Mouse (Mus musculus): ENCODE measurements around the gene Fstl3.
A peak's percentile ranks its signal among the peaks of the same experiment; 100 is the strongest.

The Fstl3 gene

DNA sequence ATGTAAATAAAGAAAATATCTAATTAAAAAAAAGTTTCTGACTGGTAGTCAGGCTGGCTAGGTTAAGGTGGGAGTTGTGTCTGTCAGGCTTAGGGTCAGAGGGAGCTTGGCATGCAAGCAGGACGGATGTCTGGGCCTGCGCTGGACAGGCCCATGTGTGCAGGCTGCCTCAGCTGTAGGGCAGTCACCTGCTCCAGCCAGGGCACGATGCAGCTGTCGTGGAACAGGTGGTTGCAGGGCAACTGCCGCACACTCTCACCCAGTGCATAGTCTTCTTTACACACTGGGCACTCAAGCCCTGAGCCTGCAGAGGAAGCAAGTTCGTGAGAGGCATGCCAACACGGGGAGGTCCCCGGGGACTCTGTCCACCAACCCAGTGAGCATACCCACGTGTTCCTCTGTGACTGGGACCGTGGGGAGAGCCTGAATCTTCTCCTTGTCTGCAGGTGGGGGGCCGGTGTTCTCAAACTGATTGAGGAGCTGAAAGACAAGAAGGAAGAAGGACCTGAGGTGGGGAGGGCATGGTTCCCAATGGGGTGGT is 16.4 kb upstream of the Fstl3 start:
- DNase-seq (ENCODE audit: low read depth, low spot score): no peak

DNA sequence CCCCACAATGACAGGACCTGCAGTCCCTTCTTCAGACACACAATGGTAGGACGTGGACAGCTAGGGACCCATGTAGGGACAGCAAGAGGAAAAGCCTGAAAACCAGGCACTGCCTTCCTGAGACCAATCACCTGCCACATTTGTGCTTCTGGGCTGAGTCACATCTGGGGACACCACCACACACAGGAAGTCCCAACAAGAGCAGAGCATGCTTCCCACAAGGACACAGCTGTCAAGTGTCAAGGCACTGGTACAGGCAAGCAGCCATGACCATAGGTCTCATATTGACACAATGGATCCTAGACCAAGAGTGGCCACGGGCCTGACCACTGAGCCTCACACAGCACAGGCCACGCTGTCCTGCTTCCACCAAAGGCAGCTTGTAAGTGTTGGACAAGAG is 14.2 kb upstream of the Fstl3 start:
- no peak for DNase-seq (ENCODE audit: low read depth, low spot score)

DNA sequence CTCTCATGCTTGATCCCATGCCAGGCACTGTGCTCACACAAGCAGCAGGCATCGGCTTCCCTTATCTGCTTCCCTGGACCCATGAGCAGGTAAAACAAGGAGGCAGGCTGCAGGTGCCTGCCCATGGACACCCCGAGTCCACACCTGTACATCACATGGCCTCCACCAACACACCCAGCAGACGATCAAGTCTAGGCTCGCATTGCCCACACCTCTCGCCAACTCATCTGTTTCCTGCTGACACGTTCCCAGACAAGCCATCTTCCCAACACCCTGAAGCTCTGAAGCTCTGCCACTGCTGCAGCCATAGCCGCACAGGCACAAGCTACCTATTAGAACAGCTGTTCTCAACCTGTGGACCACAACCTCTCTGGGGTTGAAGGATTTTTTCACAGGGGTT is 12.8 kb upstream of the Fstl3 start:
- no peak for DNase-seq (ENCODE audit: low read depth, low spot score)

DNA sequence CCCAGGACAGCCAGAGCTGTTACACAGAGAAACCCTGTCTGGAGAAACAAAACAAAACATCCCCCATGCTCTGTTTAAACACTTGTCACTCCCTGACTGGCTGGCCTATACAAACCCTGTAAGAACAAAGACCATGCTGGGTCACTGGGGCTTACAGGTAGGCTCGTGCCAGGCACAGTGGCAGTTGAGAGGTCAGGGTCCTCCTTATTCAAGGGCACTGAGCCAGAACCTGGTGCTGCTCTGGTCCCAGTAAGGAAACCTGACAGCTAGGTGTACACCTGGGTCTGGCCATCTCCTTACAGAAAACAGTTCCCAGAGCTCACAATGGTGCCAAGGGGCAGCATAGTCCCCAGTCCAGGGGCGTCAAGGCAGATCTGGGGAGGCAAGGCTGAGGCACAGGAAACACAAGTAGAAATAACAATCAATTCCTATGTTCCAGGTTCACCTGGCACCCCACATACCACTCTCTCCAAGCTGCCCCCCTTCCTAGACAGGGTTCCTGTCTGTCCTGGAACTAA is 11.8 kb upstream of the Fstl3 start:
- DNase-seq (ENCODE audit: low read depth, low spot score): no peak

DNA sequence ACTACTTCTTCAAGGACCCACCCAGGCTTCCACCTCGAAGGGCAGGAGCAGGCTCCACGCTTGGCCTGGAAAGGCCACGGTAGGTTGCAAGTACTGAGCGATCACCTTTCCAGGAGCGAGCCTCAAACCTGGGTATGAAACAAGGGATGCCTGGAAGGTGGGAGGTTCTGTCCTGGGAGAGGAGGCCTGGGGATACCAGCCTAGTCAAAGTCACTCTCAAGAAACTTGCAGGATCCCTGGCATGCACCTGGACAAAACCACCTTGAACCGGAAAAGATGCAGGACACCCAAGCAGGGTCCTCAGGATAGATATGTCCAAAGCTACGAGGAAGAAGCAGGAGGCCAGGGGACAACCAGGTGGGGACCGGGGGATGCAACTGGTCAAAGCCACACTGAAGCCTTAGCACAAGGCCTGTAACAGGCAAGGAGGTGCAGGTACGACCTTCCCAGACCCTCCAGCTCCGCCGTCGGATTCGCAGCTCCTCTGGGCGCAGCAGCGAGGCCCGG is 11.0 kb upstream of the Fstl3 start:
- no peak for DNase-seq (ENCODE audit: low read depth, low spot score)

DNA sequence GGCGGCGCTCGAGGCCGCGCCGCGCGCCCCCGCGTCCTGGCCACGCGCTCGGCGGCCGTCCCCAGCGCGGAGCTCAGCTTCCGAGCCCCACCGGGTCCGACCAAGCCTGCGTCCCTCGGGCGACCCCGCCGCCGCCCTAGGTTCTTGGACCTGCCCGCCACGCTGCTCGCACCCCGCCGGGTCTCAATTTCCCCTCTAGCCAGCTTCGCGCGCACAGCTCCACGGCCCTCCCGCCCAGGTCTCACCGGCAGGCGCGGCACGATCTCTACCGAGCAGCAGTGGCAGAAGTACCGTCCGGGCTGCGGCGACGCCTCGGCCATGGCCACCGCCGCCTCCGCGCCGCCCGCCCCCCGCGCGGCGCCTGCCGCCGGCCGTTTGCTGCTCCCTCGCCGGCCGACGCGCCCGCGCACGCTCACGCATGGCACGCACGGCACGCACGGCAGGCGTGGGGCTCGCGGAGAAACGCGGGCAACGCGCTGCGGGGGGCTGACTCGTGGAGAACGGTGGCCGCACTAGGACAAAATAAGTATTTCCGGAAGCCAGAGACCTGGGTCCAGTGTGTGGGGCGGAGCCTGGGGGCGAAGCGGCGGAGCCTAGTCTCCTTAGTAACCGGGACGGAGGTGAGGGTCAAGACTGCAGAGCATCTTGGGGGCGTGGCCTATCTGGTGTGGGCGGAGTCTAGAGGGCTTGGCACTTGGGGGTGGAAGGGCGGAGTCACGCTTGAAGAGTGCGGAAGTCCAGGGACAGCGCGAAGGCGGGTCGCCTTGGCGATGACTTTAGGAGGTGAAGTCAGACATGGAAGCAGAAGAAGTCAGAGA is 10.4 kb upstream of the Fstl3 start, which contains the start of gene Rnf126:
Gene Rnf126 (minus strand): TSS at position 445 of the 818 bp plus-strand sequence.
- DNase-seq (ENCODE audit: low read depth, low spot score): peak; percentile 99

DNA sequence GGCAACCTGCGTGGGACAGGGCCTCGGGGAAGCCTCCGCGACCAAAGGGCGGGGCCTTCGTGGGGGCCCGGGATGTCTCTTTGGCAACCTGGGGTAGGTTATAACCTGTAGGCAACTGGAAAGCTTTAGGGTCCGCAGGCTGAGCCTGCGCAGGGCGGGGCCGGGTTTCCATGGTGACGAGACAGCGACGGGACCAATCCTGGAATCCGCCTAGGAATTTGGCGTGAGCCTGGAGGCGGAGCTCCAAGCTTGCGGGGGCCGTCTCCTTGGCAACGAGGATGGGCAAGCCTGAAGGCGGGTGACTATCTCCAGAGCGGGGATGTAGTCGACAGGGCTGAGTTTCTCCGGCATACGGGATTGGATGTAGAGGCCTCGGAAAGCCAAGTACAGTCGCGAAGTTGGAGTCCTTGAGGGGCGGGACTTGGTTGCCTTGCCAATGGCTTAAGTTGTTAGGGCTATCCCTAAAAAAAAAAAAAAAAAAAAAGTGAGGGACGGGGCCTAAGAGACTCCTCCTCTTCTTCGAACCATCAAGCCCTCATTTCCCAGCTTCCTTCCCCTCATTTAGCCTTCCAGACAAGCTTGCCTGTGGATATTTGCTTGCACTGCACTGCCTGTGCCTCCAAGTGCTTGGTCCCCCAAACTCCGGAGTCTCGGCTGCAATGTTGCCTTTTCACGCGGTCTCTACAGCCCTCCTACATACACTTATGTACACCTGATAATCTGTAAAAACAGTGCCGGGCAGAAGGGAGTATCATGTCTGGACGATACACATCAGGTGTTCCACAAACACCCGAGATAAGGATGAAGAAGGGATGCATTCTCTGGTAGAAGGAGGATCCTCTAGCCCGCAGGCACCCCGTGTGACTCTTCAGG is 9.5 kb upstream of the Fstl3 start:
- DNase-seq (ENCODE audit: low read depth, low spot score): peak; percentile 70

DNA sequence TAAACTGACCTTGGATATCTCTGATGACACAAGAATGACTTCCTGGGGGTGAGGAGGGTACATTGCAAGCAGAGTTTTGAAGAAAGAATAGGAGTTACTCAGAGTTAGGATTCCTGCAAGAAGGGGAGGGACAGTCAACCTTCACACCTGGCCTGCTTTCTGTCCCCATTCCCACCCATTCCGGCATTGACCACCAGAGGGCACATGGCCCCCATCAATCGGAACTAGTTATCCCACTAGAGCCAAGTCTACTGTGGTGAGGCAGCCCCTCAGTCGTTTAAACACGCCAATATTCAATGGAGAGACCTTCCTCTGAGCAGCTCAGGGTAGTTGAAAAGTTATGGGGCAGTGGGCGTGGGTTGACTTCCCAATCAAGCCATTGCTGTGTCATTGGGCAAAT is 8.7 kb upstream of the Fstl3 start:
- no peak for DNase-seq (ENCODE audit: low read depth, low spot score)

DNA sequence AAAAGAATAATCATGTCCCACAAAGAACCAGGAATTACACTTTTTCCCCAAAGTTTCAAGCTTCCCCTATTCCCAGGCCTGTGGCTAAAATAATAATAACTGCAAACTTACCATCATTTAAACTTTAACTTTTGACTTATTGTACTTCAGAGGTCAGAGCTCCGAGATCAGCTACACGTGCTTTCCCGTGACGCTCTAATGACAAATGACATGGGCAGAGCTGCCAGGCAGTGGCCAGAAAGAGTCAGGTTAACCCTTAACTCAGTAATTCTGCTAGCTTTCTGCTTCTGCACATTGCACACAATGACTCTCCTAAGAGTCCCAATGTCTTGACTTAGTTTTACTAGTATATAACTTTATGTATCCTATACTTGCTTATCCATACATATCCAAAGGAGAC is 7.7 kb upstream of the Fstl3 start:
- DNase-seq (ENCODE audit: low read depth, low spot score): no peak

DNA sequence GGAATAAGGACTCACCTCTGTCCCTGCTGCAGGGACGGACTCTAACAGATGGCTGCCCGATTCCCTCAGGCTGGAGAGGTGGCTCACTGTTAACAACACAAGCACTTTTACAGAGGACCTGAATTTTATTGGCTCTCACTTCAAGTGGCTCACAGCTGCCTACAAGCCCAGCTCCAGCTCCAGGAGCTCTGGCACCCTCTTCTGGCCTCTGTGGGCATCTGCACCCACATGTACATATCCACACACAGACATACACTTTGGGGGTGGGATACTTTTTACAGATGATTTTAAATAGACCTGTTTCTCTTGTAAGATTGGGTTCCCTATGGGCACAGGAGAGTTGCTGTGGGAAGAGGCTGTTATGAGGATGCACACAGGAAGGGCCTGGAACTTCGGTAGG is 4.8 kb upstream of the Fstl3 start:
- DNase-seq (ENCODE audit: low read depth, low spot score): no peak

DNA sequence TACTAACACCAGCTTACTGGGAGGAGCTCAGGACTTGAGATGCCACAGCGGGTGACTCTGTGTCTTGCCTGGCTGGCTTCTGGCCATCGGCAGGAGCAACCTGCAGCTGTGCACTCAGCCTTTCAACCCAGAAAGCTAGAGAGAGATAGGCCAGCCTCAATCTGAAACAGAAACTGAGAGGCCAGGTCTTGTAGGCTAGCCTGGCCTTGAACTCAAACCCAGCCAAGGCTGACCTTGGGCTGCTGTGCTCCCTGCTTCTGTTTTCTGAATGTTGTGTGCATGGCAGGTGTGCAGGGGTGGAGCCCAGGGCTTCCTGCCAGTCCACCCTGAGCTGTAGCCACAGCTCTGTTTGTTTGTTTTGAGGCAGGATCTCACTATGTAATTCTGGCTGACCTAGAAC is 3.9 kb upstream of the Fstl3 start:
- no peak for DNase-seq (ENCODE audit: low read depth, low spot score)

DNA sequence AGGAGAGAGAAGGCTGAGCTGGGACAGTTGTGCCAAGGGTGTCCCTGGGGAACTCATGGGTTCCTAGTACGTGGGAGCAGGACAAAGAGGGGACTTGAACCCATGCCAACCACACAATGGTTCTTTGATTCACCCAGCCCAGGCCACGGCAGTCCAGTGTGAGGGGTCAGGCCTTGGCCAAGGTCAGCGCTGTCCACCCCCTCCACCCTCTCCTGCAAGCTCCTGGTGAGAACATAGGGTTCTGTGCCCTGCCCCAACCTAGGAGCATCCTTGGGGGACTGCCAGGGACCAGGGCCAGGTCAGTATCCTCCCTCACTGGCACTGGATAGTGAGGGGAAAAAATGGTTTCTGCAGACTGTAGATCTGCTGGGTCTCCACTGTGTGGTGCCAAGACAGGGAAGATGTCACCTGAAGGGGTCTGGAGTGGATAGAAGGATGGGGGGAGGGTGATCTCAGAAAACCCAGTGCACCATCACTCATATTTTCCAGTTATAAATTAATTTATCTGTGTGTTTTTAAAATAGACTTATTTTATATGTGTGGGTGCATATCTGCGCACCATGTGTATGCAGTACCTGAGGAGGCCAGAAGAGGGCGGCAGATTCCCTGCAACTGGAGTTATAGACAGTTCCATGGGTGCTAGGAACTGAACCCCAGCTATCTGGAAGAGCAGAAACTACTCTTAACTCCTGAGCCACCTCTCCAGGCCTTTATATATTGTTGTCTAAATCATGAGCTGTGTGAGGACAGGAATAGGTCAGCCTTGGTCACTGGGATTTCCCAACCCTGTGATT is 2.4 kb upstream of the Fstl3 start:
- DNase-seq (ENCODE audit: low read depth, low spot score): no peak

DNA sequence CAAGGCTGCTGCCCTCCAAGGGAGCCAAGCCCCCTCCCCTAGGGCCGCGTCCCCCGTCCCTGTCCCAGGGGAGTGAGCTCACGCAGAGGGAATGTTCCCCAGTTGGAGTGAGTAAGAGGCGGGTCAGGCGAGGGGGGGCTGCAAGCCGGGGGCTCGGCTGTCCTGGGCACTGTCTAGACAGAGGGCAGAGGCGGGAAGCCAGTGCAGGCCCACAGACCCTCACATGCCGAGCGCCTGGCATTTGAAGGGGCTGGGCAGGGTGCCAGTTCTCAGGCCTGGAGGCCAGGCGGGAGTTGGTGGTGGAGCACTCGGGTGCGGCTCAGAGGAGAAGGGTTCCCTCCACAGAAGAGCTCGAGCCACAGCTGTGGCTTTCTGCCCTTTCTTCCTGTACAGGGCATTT is 934 bp downstream of the Fstl3 start:
- no peak for DNase-seq (ENCODE audit: low read depth, low spot score)

DNA sequence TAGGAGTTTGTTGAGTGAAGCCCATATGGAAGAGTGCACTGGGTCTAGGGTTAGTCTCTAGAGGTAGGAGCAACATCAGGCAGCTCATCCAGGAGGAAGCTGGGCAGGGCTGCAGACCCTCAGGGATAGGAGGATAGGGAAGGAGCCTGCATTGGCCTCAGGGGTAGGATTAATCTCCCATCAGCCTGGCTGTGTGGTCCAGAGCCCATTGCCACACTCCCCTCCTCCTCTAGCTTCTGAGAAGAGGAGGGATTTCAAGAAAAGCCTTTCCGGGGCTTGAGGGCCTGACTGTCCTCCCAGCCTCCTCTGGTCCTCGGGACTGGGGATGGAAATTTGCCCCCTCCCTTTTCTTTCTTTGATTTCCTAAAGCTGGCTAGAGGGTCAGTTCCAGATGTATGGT is 2.1 kb downstream of the Fstl3 start:
- DNase-seq (ENCODE audit: low read depth, low spot score): no peak

DNA sequence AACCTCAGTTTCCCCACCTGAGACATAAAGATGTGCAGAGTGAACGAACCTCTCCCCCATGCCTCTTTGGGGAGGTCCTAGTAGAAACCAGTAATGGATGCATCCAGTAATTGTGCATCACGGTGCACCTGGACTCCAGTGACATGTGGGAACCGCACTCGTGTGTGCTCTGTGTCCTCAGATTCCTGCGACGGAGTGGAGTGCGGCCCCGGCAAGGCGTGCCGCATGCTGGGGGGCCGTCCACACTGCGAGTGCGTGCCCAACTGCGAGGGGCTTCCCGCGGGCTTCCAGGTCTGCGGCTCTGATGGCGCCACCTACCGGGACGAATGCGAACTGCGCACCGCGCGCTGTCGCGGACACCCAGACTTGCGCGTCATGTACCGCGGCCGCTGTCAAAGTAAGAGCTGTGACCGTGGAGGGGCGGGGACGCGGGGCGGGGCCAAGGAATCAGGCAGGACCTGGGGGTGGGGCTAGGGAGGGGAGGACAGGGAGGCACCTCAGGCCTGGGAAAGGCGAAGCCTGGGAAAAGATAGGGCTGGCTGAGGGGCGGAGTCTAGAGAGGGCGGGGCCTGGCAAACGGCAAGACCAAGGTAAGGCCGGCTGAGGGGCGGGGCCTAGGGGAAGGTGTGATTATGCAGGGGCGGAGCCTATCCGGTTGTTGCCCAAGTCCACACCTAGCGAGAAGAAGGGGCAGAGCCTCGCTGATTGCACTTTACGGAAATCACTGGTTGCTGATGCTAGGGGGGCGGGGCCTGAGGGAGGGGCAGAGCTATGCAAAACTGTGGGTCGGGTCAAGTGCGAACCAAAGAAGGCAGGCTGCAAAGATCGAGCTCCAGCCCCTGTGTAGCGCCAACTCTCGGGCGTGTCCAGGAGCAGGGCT is 3.0 kb downstream of the Fstl3 start:
- DNase-seq (ENCODE audit: low read depth, low spot score): peak; percentile 79

DNA sequence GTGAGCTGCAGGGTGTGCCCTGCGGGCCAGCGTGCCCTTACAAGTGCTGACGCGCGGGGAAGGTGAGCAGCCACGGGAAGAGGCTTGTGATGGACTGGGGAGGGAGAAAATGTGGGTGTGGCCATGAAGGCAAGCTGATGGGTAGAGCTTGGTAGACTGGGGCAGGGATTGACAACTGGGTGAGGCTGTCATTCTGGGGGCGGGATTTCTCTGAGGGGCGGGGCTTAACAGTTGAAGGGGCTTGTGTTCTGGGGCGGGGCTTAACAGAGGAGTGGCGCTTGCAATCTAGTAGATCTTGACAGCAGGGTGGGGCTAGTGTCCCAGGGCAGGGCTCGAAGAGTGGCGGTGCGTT is 3.6 kb downstream of the Fstl3 start:
- no peak for DNase-seq (ENCODE audit: low read depth, low spot score)

DNA sequence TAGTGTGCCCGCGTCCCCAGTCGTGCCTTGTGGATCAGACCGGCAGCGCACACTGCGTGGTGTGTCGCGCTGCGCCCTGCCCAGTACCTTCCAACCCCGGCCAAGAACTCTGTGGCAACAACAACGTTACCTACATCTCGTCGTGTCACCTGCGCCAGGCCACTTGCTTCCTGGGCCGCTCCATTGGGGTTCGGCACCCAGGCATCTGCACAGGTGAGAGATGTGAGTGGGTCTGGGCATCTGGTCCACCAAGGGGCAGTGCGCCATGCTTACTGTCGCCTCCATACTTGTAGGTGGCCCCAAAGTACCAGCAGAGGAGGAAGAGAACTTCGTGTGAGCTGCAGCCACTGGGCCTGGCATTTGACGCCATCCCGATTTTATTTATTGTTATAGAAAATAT is 4.1 kb downstream of the Fstl3 start:
- DNase-seq (ENCODE audit: low read depth, low spot score): no peak

DNA sequence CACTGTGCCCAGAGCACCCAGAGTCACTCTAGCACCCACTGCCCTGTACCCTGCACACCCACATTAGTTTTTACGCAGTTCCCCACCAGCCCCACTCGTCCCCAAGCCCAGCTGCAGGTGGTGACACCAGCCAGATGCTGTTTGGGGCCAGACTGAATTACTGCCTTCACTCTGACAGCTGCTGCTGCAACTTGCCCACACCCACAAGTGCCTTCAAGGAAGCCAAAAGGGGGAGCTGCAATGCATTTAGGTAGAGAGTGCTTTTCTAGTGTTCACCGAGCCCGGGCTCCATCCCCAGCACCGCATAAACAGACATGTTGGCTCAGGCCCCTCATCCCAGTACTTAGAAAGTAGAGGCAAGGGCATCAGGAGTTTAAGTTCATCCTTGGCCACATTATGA is 4.9 kb downstream of the Fstl3 start:
- DNase-seq (ENCODE audit: low read depth, low spot score): no peak

DNA sequence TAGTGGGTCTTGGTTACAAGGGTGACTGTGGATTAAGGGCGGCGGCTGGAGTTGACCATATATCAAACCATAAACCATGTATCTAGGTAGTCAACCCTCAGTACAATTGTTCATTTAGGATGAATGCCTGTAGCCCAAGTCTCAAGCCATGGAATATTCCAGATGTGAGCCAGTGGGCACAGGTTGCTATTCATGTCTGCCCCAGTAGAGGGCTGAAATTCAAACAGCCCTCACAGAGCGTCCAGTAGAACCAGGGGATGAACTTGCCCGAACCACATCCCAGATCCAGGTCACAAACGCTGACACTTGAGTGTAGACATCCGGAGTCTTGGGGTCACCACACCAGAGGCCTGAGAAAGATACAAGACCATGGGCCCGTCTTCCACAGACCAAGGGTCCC is 6.0 kb downstream of the Fstl3 start:
- no peak for DNase-seq (ENCODE audit: low read depth, low spot score)

Data from c-Kit-negative CD71-positive TER-119-positive erythroid progenitor cells, embryonic 14.5 days (primary cell).